Mouse (Mus musculus): ENCODE results near the gene P4ha1.
"Not testable (repeated sequence)": the region's sequence is repeated elsewhere in the genome, so short reads cannot be mapped to it uniquely, and the experiment has no call there.

P4ha1 gene

DNA sequence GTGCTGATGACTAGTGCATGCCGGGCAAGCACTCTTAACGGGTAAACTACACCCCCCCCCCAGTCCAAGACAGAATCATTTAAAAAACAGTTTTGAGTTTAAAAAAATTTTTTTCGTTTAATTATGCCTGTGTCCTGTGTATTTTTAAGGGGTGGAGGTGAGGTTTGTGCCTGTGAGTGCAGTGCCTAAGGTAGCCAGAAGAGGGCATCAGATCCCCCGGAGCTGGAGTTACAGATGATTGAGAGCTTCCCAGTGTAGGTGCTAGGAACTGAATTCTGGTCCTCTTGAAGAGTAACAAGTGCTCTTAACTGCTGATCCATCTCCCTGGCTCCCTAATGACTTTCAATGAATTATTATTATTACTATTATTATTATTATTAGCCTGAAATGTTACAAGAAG lies 55.6 kb downstream of the P4ha1 start:
- DNase-seq = peak; percentile 13

DNA sequence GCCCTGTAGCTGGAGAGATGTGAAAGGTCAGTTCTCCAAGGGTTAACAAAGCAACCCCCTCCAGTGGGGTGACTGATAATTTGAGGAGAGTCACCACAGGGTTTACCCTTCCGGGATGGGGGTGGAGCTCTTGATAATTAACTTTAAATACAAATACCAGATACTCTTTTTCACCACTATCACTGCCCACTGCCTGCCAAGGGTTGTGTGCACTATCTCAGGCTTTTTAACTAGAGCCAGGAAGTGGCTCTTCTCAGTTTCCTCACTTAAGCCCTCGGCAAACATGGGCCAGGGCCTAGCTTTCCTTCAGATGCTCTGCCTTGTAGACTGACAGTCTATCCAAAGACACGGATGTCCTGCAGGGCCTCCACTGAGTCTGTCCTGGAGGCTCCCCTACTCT lies 56.8 kb downstream of the P4ha1 start:
- DNase-seq = no peak

DNA sequence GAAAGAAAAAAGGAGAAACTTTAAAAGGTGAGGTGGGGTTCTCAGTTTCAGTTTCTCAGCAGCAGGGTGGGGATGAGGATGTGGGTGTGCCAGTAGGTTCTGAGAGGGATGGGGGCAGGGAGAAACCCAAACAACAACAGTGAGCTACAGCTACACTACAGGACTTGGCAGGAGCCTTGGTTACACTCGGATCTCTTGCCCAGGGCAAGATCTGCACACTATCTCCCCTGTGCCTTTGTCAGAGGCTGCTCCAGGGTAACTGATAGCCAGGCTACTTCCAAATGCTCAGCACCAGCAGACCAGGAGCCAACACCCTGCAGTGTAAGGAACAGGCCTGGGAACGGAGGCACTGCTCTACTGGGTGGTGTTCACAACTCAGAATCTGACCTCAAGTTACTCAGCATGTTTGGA lies 57.3 kb downstream of the P4ha1 start:
- DNase-seq = no peak

DNA sequence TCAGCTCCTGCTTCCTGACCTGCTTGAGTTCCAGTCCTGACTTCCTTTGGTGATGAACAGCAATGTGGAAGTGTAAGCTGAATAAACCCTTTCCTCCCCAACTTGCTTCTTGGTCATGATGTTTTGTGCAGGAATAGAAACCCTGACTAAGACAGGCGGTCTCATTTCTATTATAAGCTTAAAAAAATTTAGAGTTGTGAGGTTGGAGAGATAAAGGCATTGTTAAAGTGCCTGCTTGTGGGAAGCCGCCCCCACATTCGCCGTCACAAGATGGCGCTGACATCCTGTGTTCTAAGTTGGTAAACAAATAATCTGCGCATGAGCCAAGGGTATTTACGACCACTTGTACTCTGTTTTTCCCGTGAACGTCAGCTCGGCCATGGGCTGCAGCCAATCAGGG lies 58.5 kb downstream of the P4ha1 start:
- DNase-seq = not testable (repeated sequence)

DNA sequence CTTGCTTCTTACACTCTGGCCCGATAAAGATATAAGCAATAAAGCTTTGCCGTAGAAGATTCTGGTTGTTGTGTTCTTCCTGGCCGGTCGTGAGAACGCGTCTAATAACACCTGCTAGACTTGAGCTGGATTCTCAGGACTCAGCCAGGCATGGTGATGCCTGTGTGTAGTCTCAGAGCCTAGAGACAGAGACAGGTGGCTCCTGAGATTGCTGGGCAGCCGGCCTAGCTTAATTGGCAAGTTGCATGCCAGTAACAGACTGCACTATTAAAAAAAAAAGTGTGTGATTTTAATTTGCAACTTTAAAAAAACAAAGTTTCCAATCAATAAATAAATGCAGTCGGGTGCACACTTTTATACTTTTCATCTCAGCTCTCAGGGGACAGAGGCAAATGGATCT lies 63.9 kb downstream of the P4ha1 start:
- no peak for DNase-seq

DNA sequence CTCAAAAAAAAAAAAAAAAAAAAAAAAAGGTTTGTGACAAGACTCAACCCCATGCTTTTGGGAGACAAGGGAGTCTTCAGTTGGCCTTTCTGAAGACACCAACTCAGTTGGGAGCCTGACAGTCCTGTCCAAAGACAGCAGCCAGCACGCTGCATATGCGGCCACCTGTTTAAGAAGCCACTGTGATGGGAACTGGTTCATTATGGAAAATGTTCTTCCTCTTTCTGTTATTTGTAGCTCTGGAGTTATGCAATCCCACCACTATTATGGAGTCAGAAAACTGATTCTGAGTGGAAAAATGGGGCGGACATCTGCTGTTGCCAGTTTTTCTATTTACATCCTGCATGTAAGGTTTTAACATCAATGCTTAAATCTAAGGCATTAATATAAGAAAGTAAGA lies 66.6 kb downstream of the P4ha1 start:
- DNase-seq = no peak

DNA sequence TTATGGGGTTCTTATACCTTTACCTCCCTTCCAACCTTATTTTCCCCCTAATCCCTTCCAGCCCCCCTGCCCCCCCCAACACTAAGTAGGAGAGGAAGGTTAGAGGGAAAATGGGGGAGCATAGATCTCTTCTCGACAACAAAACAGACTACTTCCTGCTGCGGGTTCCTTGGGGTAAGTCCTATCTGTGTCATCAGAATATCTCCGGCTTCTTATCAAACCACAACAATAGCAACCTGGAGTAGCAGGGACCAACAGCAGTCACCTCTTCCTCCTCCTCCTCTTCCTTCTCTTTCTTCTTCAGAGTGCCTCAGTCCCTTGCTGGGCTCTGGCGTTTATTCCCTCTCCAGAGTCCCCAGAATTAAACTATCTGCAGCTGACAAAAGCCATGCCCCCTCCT lies 68.8 kb downstream of the P4ha1 start:
- no peak for DNase-seq

DNA sequence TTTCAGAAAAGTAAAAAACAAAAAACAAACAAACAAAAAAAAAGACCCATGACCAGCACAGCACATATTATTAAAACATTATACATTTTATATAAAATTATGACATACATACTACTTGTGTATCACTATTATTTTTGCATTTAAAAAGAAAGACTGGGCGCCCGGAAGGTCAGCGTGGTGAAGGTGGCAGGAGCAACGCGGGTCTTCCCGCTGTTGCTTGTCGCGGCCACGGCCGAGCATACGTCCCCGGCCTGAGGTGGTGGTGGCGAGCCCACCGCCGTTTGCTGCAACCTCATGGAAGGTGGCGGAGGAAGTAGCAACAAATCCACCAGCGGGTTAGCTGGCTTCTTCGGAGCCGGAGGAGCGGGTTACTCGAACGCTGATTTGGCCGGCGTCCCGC lies 72.4 kb downstream of the P4ha1 start, which contains the start of gene Gm10273:
Gene Gm10273 (plus strand): TSS at position 172 of the 400 bp plus-strand sequence.
- DNase-seq = not testable (repeated sequence)

DNA sequence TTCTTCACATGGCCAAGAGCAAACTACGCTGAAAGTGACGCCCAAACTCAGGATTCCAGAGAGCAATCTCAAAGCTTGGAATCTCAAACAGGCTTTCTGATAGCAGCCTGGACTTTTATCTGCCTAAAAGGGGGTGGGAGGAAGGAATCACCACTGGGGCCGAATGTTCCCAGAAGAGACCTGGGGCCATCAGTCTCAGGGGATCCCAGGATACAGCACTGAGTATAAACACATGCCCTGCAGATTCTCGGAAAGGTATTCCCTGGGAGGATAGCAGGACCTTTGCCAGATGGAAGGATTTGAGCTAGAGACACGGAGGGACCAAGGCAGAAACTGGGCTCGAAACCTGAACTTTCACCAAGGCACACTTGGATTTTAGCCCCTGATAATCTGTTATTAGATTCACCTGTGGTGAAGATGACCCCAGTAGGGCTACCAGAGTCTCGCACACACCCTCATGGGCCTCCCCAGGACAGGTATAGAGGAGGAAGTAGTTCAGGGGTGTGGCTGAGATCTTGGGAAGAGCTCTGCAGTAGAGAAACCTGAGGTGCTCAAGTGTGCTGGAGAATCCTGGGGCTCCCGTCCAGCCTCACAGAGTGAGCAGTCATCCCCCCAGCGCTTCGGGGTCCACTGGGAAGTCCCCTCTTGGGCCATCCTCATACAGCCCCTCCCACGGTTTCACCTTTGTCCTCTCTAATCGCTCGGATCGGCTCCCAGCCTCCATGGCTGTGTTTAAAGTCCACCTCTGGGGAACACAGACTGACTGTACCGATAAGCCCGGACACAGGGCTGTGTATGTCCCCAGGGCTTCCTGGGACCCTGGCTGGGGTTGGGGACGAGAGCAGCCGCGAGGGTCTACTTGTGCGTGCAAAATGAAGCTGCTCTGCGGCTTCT lies 80.0 kb downstream of the P4ha1 start, which contains the start of gene Pla2g12b:
Gene Pla2g12b (plus strand): TSS at position 762 of the 894 bp plus-strand sequence.
- DNase-seq = no peak

DNA sequence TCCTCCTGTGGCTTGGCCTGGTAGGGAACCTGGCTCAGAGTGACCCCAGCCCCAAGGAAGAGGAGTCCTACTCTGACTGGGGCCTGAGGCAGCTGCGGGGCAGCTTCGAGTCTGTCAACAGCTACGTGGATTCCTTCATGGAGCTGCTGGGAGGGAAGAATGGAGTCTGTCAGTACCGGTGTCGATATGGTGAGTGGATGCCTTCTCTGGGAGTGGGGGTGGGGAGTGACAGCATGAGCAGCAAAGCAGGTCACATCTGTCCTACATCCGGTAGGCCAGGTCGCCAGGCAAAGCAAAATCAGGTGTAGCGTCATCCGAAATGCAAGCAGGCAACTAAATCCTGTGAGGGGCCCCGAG lies 80.7 kb downstream of the P4ha1 start:
- no peak for DNase-seq

DNA sequence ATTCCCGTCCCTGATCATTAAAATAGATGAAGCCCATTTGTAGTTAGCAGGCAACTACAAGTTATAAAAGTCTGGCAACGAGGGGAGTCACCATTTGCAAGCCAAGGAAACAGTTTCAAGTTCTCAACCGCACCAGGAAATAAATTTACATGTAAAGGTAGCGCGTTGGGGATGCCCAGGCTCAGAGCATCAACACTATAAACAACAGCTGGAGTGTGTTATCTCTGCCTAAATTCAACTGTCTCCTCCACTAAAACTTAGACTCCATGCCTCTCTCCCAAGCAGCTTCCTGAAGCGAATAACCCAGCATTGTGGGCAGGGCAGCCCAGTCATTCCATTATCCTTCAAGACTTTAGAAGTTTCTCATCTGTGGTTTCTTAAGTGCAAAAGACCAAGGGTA lies 85.4 kb downstream of the P4ha1 start:
- DNase-seq = no peak

DNA sequence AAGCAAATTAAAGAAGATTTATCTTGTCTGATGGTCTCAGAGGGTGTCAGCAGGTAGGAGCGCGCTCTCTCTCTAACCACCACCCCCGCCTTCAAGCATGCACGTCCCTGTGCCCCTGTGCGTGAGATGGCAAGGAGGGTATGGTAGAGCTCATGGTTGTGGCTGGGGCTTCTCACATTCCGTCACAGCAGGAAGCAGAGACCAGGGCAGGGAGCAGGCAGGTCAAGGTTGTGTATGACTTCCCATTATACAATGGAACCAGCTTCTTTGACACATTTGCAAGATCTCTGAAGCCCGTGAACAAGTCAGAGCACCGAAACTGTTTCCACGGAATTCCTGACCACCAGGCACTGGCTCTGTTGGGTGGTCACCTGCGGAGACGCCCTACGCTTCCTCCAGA lies 87.2 kb downstream of the P4ha1 start:
- DNase-seq = no peak

DNA sequence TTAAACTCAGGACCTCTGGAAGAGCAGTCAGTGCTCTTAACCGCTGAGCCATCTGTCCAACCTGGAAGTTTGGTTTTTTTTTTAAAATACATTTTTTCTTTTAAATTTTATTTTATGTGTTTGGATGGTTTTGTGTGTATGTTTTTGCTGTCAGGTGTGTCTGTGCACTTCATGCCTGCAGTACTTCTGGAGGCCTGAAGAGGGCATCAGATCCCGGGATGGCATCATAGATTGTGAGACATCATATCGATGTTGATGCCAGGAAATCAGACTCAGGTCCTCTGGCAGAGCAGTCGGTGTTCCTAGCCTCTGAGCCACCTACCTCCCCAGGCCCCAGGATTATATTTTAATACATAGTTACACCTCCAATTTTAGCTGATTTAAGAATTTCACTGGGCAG lies 90.6 kb downstream of the P4ha1 start:
- no peak for DNase-seq

DNA sequence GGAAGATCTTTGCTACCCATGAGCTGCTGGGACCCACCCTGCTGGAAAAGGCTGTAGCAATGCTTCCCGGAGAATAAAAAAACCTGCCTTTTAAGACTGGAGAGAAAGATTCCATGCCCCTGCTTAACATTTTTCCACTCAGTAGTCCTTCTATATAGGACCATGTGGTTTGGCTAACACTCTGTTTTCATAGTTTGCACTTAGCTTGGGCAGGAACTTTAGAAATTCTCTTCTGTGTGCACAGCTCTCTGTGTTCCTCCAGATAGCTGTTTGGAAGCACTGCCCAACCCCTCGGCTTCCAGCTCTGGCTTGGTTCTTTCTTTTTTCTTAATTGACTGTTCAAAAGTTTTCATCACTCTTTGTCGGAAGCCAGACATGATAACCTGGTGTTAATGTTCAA lies 93.5 kb downstream of the P4ha1 start:
- no peak for DNase-seq

DNA sequence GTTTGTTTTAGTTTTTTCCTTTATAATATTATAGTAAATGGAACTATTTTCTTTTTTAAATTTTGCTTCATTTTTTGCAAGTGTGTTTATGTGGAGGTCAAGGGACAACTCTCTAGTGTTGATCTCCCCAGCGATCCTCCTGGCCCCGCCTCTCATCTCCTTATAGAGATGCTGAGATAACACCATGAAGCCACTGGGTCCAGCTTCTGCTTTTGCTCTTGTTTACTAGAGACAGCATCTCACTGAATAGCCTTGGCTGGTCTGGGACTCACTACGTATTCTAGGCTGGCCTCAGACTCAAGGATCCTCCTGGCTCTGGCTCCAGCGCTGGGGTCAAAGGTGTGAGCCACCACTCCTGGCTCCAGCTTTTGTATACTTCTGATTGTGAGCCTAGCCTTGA lies 96.4 kb downstream of the P4ha1 start:
- no peak for DNase-seq
